Mouse (Mus musculus): ENCODE data around the gene 5730480H06Rik.

DNA sequence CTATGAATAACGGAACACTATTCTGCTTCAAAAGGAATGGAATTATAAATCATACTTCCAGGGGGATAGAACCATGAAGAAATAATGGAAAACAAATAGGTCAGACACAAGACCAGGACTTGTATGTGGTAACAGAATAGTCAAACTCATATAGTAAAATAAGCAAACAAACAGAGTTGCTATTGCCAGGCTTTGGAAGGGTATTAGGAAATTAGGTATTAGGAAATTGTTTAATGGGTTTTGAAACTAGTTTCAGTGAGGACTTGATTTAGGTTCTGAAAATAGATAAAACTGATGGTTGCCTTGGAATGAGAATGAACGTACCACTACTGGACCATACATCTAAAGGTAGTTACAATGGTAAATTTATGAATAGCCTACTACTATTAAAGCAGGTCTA lies 2.0 kb downstream of the 5730480H06Rik start:
- no peak for TF ChIP-seq CTCF (IDR thresholded peaks at IDR 0.05; ENCODE audit: low read depth)
- no peak for TF ChIP-seq EP300 (IDR thresholded peaks at IDR 0.05; ENCODE audit: low read depth)

All from liver, postnatal 0 days (tissue).